Mouse (Mus musculus): ENCODE measurements around the gene Fam160a1.

- no peak for TF ChIP-seq CTCF (IDR thresholded peaks at IDR 0.05; ENCODE audit: borderline replicate concordance, insufficient read depth, low read depth, low read length)
- no peak for TF ChIP-seq POLR2A (IDR thresholded peaks at IDR 0.05; ENCODE audit: borderline replicate concordance, insufficient read depth, low read length)
Observed at GRCm38 (mm10) chr3:85748863-85749262, 68.2 kb downstream of the Fam160a1 start.

All from cerebellum, adult 2 months (tissue).